Mouse (Mus musculus) ES-E14 (cell line): ENCODE results near the gene Itgb4. TPM values are rescaled to one million over a fixed set of nuclear protein-coding genes. Genes with fewer than 3 reads are reported as not detected.
"Not testable (repeated sequence)": the region's sequence is repeated elsewhere in the genome, so short reads cannot be mapped to it uniquely, and the experiment has no call there.

ENCODE experiments used
- DNase-seq: peaks from one replicate; pipeline ENCODE4 v3.0.0-alpha.2; 2013; ENCODE audit warnings: low read depth, low spot score
- H3K27ac ChIP-seq: 2 replicates; pipeline ENCODE4 v1.5.1; 2012; ENCODE audit warnings: low read depth, mild to moderate bottlenecking, low read length, moderate library complexity, mixed read lengths; ENCODE audit not compliant: poor library complexity, insufficient read depth, severe bottlenecking
- H3K36me3 ChIP-seq: 2 replicates; pipeline ENCODE4 v1.6.1; 2012; ENCODE audit warnings: mild to moderate bottlenecking, low read length, moderate library complexity, mixed read lengths; ENCODE audit not compliant: control insufficient read depth, poor library complexity, insufficient read depth, severe bottlenecking
- H3K4me1 ChIP-seq, 2 experiments: fragments of 150-350 bp in 1 of 2; sonication (generic) in 1 of 2; 2 replicates each; pipeline ENCODE4 v1.6.1; 2012; ENCODE audit warnings: low read length in 2 of 2, mild to moderate bottlenecking in 1 of 2, mixed read lengths in 1 of 2; ENCODE audit not compliant: control insufficient read depth in 2 of 2, insufficient read depth in 2 of 2, poor library complexity in 1 of 2
- H3K4me3 ChIP-seq, 2 experiments: fragments of 150-350 bp in 1 of 2; sonication (generic) in 1 of 2; 2 replicates each; pipeline ENCODE4 v1.5.1; 2012; ENCODE audit warnings: low read length in 2 of 2, low read depth in 1 of 2, mild to moderate bottlenecking in 1 of 2, mixed read lengths in 1 of 2; ENCODE audit not compliant: insufficient read depth in 1 of 2, poor library complexity in 1 of 2, severe bottlenecking in 1 of 2
- H3K9ac ChIP-seq: 2 replicates; pipeline ENCODE4 v1.6.1; 2012; ENCODE audit warnings: low read depth, mild to moderate bottlenecking, low read length, mixed read lengths; ENCODE audit not compliant: poor library complexity, insufficient read depth, severe bottlenecking
- H3K9me3 ChIP-seq: fragments of 150-350 bp; sonication (generic); 2 replicates; pipeline ENCODE4 v1.6.1; 2012; ENCODE audit warnings: low read depth, mild to moderate bottlenecking, low read length; ENCODE audit not compliant: control insufficient read depth, insufficient read depth
- CHD2 ChIP-seq: IDR thresholded peaks from 2 replicates; pipeline ENCODE4 v1.6.1; 2014; ENCODE audit warnings: mild to moderate bottlenecking, low read depth, low read length, inconsistent platforms
- HCFC1 ChIP-seq: IDR thresholded peaks from 2 replicates; pipeline ENCODE4 v1.6.1; 2012; ENCODE audit warnings: low read length, inconsistent platforms, borderline replicate concordance; ENCODE audit not compliant: insufficient read depth
- MAFK ChIP-seq: IDR thresholded peaks from 2 replicates; pipeline ENCODE4 v1.6.1; 2014; ENCODE audit warnings: mild to moderate bottlenecking, low read depth, low read length, inconsistent platforms; ENCODE audit not compliant: insufficient read depth
- ZC3H11A ChIP-seq: IDR thresholded peaks from 2 replicates; pipeline ENCODE4 v1.6.1; 2012; ENCODE audit warnings: low read depth, mild to moderate bottlenecking, inconsistent platforms, low read length, borderline replicate concordance
- ZNF384 ChIP-seq: IDR thresholded peaks from 2 replicates; pipeline ENCODE4 v1.6.1; 2012; ENCODE audit warnings: low read depth, low read length, inconsistent platforms
- in situ Hi-C, 2 experiments: fragments of 600-800 bp; cut with MboI; formaldehyde crosslinking; loops; one replicate each; pipeline ENCODE4 v1.15.1; 2025; ENCODE audit warnings: low sequenced_read_pairs in 2 of 2, inconsistent platforms in 1 of 2; ENCODE audit not compliant: unreplicated experiment in 2 of 2
- total RNA-seq: library from RNA; depleted of rRNA; stranded (reverse); fragments of 300-350 nt; gene quantifications from 2 replicates; pipeline ENCODE4 v1.2.3, GENCODE M21; 2012

Gene Itgb4
- total RNA-seq, 1 experiment: 9.6 TPM

DNA sequence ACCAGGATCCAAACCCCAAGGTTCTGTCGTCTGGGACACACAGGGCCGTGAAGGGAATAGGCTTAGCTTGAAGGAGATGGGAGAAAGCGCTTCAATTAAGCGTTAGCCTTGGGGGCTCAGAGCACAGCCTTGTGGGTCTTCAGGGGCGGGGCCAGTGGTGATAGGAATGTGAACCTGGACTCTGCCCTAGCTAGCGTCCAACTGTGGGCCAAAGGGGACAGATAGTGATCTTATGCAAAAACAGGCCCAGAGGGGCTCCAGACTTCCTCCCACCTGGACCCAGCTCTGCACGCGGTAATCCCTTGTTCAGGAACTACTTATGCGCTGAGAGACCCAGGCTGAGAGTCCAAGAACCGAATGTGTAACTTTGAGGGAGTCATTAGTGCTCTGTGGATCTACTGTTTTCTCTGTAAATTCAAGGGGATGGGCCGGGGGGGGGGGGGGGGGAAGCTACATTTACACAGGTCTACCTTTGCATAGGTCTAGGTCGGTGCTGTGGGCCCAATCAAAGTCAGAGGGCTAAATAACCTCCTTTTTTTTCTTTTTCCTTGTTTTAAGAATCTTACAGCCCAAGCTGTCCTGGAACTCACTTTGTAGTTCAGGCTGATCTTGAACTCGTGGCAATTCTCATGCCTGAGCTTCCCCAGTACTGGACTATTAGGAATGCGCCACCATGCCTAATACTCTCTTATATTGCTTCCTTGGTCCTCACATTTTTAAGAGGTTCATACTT lies 37.2 kb downstream of the Itgb4 start:
- TF ChIP-seq MAFK: no peak
- TF ChIP-seq CHD2: no peak
- TF ChIP-seq ZC3H11A: no peak
- TF ChIP-seq HCFC1: no peak
- TF ChIP-seq ZNF384: no peak
- Histone ChIP-seq H3K4me1 (peaks cover 2 to 17% of the 10 kb centered on the region in 2 experiments; a peak in 2 of 4 replicates), H3K4me3 (peak overlapping the region; percentile 78 to 96), H3K36me3 (peaks cover 35% of the 10 kb centered on the region), H3K27ac (no peak overlapping the region), H3K9ac (peak overlapping the region; percentile 92), H3K9me3 (no peaks in the 10 kb centered on the region)
- in situ Hi-C loops: no loop called here
- DNase-seq: no peak

GRCm38 (mm10) chr11:116012262-116012947 lies 37.9 kb downstream of the Itgb4 start, which contains the start of gene Galk1:
Gene Galk1 (minus strand): TSS chr11:116012719.
- peaks cover 2 to 13% of the 10 kb centered on the region in 2 experiments; a peak in 2 of 4 replicates for H3K4me1 ChIP-seq
- peak; percentile 91 for DNase-seq
- in situ Hi-C loops: no loop called here
- peak within 1 kb of the TSS; percentile 78 to 96 for H3K4me3 ChIP-seq
- peak within 1 kb of the TSS; percentile 92 for H3K9ac ChIP-seq
- TF ChIP-seq ZNF384 (no peak), ZC3H11A (no peak), CHD2 (no peak), HCFC1 (no peak), MAFK (no peak)
- peak within 1 kb of the TSS; percentile 61; the same call in 1 of the 2 replicates for H3K27ac ChIP-seq
- H3K36me3 ChIP-seq: peaks cover 31% of the 10 kb centered on the region
- no peaks in the 10 kb centered on the region for H3K9me3 ChIP-seq

DNA sequence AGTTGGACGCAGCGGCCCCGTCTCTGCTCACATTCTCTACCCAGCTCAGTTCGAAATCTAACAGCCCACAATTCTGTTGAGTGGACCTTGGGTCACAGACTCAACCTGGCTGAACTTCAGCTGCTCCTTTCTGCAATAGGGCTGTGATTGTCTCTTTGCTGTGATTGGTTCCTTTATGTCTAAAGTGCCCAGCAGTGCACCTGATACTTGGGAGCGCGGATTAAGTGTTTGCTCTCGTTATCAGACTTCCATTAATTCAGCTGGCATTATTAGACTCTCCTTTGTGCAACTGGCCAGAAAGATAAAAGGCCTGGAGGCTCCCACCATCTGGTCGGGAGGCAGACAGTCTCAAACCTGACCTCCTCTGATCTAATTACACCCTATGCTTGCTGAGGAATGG lies 40.3 kb downstream of the Itgb4 start:
- H3K9ac ChIP-seq: no peak overlapping the region
- in situ Hi-C loops: no loop called here
- TF ChIP-seq ZNF384: no peak
- TF ChIP-seq ZC3H11A: no peak

DNA sequence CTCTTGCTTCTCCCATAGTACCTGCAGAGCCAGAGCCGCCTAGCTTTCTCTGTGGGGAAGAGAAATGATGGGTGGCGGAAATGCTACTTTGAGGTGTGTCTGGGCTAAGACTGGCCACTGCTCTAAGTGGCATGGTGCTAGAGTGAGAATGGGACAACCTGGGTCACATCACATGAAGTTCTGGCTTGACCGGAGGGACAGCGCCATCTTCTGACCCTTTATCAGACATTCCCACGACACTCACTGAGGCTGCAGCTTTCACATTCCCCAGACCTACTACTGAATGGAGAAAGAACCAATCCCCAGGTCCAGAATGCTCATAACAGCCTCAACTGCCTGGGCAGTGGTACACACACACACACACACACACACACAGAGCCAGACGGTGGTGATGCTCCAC lies 43.6 kb downstream of the Itgb4 start:
- DNase-seq: peak; percentile 81
- Histone ChIP-seq H3K4me1 (peaks cover 0 to 1% of the 10 kb centered on the region in 2 experiments; a peak in 2 of 4 replicates), H3K9ac (peak overlapping the region; percentile 21; the same call in 1 of the 2 replicates), H3K4me3 (peak overlapping the region; percentile 33 to 54), H3K36me3 (peaks cover 3% of the 10 kb centered on the region; the same call in 1 of the 2 replicates), H3K27ac (no peak overlapping the region), H3K9me3 (no peaks in the 10 kb centered on the region)
- in situ Hi-C loops: no loop called here
- TF ChIP-seq HCFC1 (no peak), CHD2 (no peak), MAFK (no peak), ZC3H11A (no peak), ZNF384 (no peak)

More for the DNA sequence above, 40.3 kb downstream of the Itgb4 start:
- no peak for DNase-seq
- Histone ChIP-seq H3K27ac (no peak overlapping the region), H3K4me1 (peaks cover 2 to 13% of the 10 kb centered on the region in 2 experiments; a peak in 2 of 4 replicates), H3K36me3 (peaks cover 10% of the 10 kb centered on the region), H3K9me3 (no peaks in the 10 kb centered on the region), H3K4me3 (no peak overlapping the region)

DNA sequence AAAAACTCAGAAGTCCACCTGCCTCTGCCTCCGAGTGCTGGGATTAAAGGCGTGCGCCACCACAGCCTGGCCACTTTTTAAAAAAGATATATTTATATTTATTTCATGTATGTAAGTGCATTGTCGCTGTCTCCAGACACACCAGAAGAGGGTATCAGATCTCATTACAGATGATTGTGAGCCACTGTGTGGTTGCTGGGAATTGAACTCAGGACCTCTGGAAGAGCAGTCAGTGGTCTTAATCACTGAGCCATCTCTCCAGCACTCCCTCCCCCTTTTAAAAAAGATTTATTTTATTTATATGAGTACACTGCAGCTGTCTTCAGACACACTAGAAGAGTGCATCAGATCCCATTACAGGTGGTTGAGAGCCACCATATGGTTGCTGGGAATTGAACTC lies 44.4 kb downstream of the Itgb4 start:
- H3K9ac ChIP-seq, H3K4me3 ChIP-seq, DNase-seq, in situ Hi-C loops, H3K27ac ChIP-seq, H3K9me3 ChIP-seq, H3K4me1 ChIP-seq, H3K36me3 ChIP-seq: not testable (repeated sequence)
